Mouse (Mus musculus): ENCODE measurements at regions not wholly inside any gene's neighbourhood (a gene's known extent, or its start where the extent isn't known, plus 50 kb on each side); places are given as distances from the start of the nearest gene placed in this dataset.

- H3K4me3 ChIP-seq, result no peak overlapping the region
- peaks cover 3% of the 10 kb centered on the region for H3K4me1 ChIP-seq (replicated peaks)
- no peaks in the 10 kb centered on the region for H3K27me3 ChIP-seq
- no peak overlapping the region for H3K27ac ChIP-seq
- WGBS, result 96% methylated on average over 3 of the region's 3 CpGs
- ATAC-seq (replicated peaks; ENCODE audit: insufficient number of reproducible peaks, insufficient read depth, low FRiP score, low read depth), result no peak
- H3K36me3 ChIP-seq, result no peaks in the 10 kb centered on the region
- H3K9me3 ChIP-seq (replicated peaks), result no peaks in the 10 kb centered on the region
- no peak overlapping the region for H3K9ac ChIP-seq
- H3K4me2 ChIP-seq, result no peak overlapping the region
Observed at GRCm38 (mm10) chr2:12833579-12833978, 90.3 kb upstream of the Pter start.

- Histone ChIP-seq H3K36me3 (no peaks in the 10 kb centered on the region), H3K9me3 (replicated peaks) (no peaks in the 10 kb centered on the region), H3K4me1 (replicated peaks) (no peaks in the 10 kb centered on the region), H3K4me3 (no peak overlapping the region), H3K9ac (no peak overlapping the region), H3K27ac (no peak overlapping the region), H3K27me3 (no peaks in the 10 kb centered on the region), H3K4me2 (no peak overlapping the region)
- ATAC-seq (replicated peaks; ENCODE audit: insufficient number of reproducible peaks, insufficient read depth, low FRiP score, low read depth), result no peak
Observed at GRCm38 (mm10) chr2:12866543-12866942, 57.3 kb upstream of the Pter start.

- no peak for ATAC-seq (replicated peaks; ENCODE audit: insufficient number of reproducible peaks, insufficient read depth, low FRiP score, low read depth)
- Histone ChIP-seq H3K4me1 (replicated peaks) (no peaks in the 10 kb centered on the region), H3K36me3 (no peaks in the 10 kb centered on the region), H3K27ac (no peak overlapping the region), H3K4me3 (no peak overlapping the region), H3K9me3 (replicated peaks) (no peaks in the 10 kb centered on the region), H3K9ac (no peak overlapping the region), H3K4me2 (no peak overlapping the region), H3K27me3 (no peaks in the 10 kb centered on the region)
- 73% methylated on average over 3 of the region's 3 CpGs for WGBS
Observed at GRCm38 (mm10) chr2:12868772-12869171, 55.1 kb upstream of the Pter start.

All from heart, embryonic 15.5 days (tissue).